Mouse (Mus musculus) intestine, postnatal 0 days (tissue): Measurements from ENCODE around the gene Dab1. TPM values are rescaled to one million over a fixed set of nuclear protein-coding genes. Genes with fewer than 3 reads are reported as not detected.

Experiments
- ATAC-seq: fragments of 200-750 bp; cut with Nextera tagmentation; 2 replicates; pipeline ENCODE4 v1.8.0; 2017; ENCODE audit warnings: mild to moderate bottlenecking, moderate TSS enrichment, moderate library complexity
- H3K27ac ChIP-seq: fragments of 300-500 bp; sonication (generic); 2 replicates; pipeline ENCODE4 v1.5.1; 2014; ENCODE audit warnings: mild to moderate bottlenecking, low read depth, low read length, moderate library complexity
- H3K27me3 ChIP-seq: fragments of 300-500 bp; sonication (generic); replicated peaks from 2 replicates; pipeline ENCODE4 v1.6.1; 2014; ENCODE audit warnings: low read length, mixed read lengths; ENCODE audit not compliant: control insufficient read depth, insufficient read depth
- H3K36me3 ChIP-seq: fragments of 300-500 bp; sonication (generic); 2 replicates; pipeline ENCODE4 v1.6.1; 2014; ENCODE audit warnings: mild to moderate bottlenecking, moderate library complexity; ENCODE audit not compliant: control insufficient read depth, insufficient read depth
- H3K4me1 ChIP-seq: fragments of 300-500 bp; sonication (generic); replicated peaks from 2 replicates; pipeline ENCODE4 v1.6.1; 2014; ENCODE audit warnings: antibody characterized with exemption, low read length, mixed read lengths; ENCODE audit not compliant: control insufficient read depth, insufficient read depth
- H3K4me2 ChIP-seq: fragments of 300-500 bp; sonication (generic); replicated peaks from 2 replicates; pipeline ENCODE4 v1.6.1; 2014; ENCODE audit warnings: low read depth, mild to moderate bottlenecking, moderate library complexity
- H3K4me3 ChIP-seq: fragments of 300-500 bp; sonication (generic); 2 replicates; pipeline ENCODE4 v1.5.1; 2014; ENCODE audit warnings: low read depth, low read length
- H3K9ac ChIP-seq: fragments of 300-500 bp; sonication (generic); 2 replicates; pipeline ENCODE4 v1.6.1; 2014; ENCODE audit warnings: mild to moderate bottlenecking, low read depth, low read length
- H3K9me3 ChIP-seq: fragments of 300-500 bp; sonication (generic); 2 replicates; pipeline ENCODE4 v1.6.1; 2016; ENCODE audit warnings: mixed run types; ENCODE audit not compliant: control insufficient read depth
- CTCF ChIP-seq: sonication (generic); IDR thresholded peaks from 2 replicates; pipeline ENCODE4 v1.5.1; 2016; ENCODE audit warnings: low read depth, mild to moderate bottlenecking, control low read depth, antibody characterized with exemption, moderate library complexity
- WGBS: fragments of 180-500 bp; shearing (Covaris S2); extraction: QIAGEN DNeasy Blood & Tissue Kit; methylation state at CpG from one replicate; pipeline ENCODE4 v1.1.7; 2014; 5-methylcytosine and 5-hydroxymethylcytosine counted together
- polyA plus RNA-seq: library from polyadenylated mRNA; unstranded; fragments of >200 nt; fragmentation: Nextera tagmentation; extraction: Ambion mirVana; gene quantifications from 2 replicates; pipeline ENCODE4 v1.2.1, GENCODE M21; 2015

The Dab1 gene
- polyA plus RNA-seq, 1 experiment from 2014 or later, result 61.3 TPM

DNA sequence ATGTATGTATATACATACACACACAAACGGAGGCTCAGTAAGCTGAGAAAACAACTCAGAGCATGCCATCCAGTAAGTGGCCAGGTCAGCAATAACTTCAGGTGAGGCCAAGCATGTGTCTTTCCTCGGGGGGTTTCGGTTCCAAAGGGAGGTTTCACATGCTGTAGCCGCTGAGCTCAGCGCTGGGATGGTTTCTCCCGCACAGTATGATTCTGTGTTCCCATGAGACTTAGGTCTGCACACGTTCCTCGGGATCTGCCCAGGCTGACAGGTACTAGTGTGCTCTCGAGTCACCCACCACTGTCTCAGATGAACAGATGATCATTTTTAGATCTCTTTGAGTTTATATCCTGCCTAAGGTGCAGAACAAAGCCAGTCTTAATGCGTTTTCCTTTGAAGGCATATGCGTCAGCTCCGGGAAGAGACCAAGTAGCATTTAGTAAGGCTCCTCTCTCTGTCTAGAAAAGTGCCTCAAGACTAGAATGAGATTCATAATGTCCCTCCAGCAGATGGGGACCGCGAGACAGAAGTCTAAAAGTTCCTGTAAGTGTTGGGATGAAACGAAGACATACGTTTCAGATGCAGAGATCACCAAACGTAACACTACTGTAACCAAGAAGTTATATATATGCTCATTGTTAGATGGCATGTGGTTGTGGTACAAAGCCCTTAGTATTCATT, 932.4 kb downstream of the Dab1 start:
- Histone ChIP-seq H3K9me3 (no peaks in the 10 kb centered on the region), H3K36me3 (no peaks in the 10 kb centered on the region), H3K4me1 (no peaks in the 10 kb centered on the region), H3K27ac (no peak overlapping the region), H3K4me3 (no peak overlapping the region), H3K4me2 (no peak overlapping the region), H3K9ac (no peak overlapping the region), H3K27me3 (no peaks in the 10 kb centered on the region)
- no peak for TF ChIP-seq CTCF
- no peak for ATAC-seq
- 91% methylated on average over 17 of the region's 17 CpGs for WGBS

DNA sequence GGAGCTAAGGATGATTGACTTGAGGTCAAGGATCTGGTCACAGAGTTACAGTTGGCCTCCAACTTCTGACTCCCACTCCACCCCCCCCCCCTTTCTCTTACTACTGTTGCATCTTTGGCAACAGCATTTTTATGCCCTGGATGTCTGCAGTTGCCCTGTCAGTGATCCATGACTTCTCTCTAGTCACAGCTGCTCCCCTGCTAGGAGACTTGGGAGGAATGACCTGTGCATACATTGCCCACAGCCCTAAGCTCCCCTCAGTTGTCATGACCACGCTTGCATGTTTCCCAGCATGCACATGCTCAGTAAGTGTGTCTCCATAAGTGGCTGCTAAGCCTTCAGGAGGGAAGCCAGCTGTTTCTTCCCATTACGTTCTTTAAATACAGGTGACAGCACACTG, 936.2 kb downstream of the Dab1 start:
- Histone ChIP-seq H3K27ac (no peak overlapping the region), H3K4me3 (no peak overlapping the region), H3K4me1 (no peaks in the 10 kb centered on the region), H3K27me3 (no peaks in the 10 kb centered on the region), H3K4me2 (no peak overlapping the region), H3K36me3 (no peaks in the 10 kb centered on the region), H3K9ac (no peak overlapping the region), H3K9me3 (no peaks in the 10 kb centered on the region)
- no peak for TF ChIP-seq CTCF
- no peak for ATAC-seq
- 51% methylated on average over 2 of the region's 2 CpGs for WGBS

DNA sequence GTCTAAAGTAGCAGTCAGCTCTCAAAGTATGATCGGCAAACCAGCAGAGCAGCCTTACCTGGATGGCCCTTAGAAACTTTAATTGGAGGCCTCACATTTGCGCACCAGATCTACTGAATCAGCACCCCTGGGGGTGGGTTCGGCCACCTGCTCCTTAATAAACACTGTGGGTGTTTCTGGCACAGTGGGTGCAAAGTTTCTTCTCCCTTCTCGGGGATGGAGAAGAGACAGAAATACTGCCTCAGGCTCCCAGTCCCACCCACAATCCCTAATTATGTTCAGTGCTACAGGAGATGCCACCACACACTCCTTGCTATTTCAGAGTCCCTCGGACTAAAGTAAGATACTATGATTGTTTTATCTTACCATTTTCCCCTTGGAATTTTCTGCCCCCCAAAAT, 944.4 kb downstream of the Dab1 start:
- ATAC-seq, result no peak
- 73% methylated on average over 5 of the region's 5 CpGs for WGBS

DNA sequence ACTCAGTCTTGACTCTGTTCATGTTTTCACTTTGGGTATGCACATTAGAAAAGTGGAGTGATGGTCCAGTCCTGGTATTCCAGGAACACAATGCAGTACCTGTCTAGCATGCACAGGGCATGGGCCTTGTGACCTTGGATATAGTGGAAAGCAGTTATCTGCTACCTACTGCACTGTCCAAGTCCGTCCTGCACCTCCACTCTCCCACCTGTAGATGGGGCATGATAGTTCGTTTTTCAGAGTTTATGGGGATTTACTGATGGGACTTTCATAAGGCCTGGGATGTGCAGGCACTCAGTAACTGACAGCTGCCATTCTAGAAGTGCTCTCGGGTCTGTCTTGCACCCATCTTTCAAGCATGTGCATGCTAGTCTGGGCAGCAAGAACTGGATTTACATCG, 951.4 kb downstream of the Dab1 start:
- no peak overlapping the region for H3K4me2 ChIP-seq
- H3K9me3 ChIP-seq, result no peaks in the 10 kb centered on the region
- no peaks in the 10 kb centered on the region for H3K36me3 ChIP-seq
- 71% methylated on average over 4 of the region's 4 CpGs for WGBS
- H3K9ac ChIP-seq, result no peak overlapping the region
- no peak for ATAC-seq
- no peak overlapping the region for H3K4me3 ChIP-seq
- H3K4me1 ChIP-seq, result no peaks in the 10 kb centered on the region
- H3K27me3 ChIP-seq, result no peaks in the 10 kb centered on the region
- H3K27ac ChIP-seq, result no peak overlapping the region
- peak; percentile 52 for TF ChIP-seq CTCF

More for the DNA sequence above, 944.4 kb downstream of the Dab1 start:
- no peak for TF ChIP-seq CTCF
- no peak overlapping the region for H3K9ac ChIP-seq
- no peaks in the 10 kb centered on the region for H3K9me3 ChIP-seq
- no peak overlapping the region for H3K27ac ChIP-seq
- no peaks in the 10 kb centered on the region for H3K36me3 ChIP-seq
- H3K4me3 ChIP-seq, result no peak overlapping the region
- no peaks in the 10 kb centered on the region for H3K27me3 ChIP-seq
- H3K4me1 ChIP-seq, result no peaks in the 10 kb centered on the region
- H3K4me2 ChIP-seq, result no peak overlapping the region

DNA sequence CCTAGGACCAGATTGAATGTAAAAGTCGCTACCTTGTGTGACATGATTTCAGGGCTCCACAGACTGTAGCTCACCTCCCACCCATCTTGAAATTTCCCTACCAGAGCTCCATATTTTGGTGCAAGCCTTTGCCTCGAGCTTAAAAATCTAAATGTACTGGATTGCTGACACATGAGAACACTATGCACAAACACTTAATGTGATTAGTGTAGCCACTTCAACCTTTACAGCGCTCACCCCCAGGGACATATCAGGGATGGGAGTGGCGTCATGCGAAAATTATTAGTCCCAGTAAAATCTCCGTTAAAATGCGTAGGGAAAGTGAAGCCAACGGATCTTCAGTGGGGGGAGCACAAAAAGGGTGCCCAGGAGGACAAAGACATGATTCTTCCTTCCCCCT, 953.3 kb downstream of the Dab1 start:
- 79% methylated on average over 8 of the region's 8 CpGs for WGBS
- Histone ChIP-seq H3K4me3 (no peak overlapping the region), H3K9me3 (no peaks in the 10 kb centered on the region), H3K9ac (no peak overlapping the region), H3K36me3 (no peaks in the 10 kb centered on the region), H3K4me1 (no peaks in the 10 kb centered on the region), H3K4me2 (no peak overlapping the region), H3K27me3 (no peaks in the 10 kb centered on the region), H3K27ac (no peak overlapping the region)
- ATAC-seq, result no peak
- no peak for TF ChIP-seq CTCF

DNA sequence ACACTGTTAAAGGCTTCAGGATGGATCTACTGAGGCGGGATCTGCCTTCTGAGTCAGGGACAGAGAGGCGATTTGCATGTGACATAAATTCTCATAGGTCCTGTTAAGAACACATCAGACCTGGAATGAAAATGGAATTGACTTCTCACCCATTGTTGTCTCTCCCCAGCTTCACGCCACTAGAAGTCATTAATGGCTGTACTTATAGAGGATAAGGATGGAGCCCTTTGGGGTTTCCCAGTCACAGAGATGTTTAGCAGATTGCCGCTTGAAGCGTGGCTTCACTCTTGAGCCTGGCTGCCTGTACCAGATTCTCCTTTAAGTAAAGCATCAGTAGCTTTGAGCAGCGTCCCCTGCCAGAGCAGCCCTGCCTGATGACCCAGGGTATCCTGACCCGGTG, 954.3 kb downstream of the Dab1 start:
- no peak overlapping the region for H3K4me3 ChIP-seq
- H3K9me3 ChIP-seq, result no peaks in the 10 kb centered on the region
- WGBS, result 78% methylated on average over 7 of the region's 7 CpGs
- no peak overlapping the region for H3K9ac ChIP-seq
- H3K4me1 ChIP-seq, result no peaks in the 10 kb centered on the region
- no peak for ATAC-seq
- TF ChIP-seq CTCF, result no peak
- no peak overlapping the region for H3K27ac ChIP-seq
- H3K27me3 ChIP-seq, result no peaks in the 10 kb centered on the region
- no peaks in the 10 kb centered on the region for H3K36me3 ChIP-seq
- H3K4me2 ChIP-seq, result no peak overlapping the region

DNA sequence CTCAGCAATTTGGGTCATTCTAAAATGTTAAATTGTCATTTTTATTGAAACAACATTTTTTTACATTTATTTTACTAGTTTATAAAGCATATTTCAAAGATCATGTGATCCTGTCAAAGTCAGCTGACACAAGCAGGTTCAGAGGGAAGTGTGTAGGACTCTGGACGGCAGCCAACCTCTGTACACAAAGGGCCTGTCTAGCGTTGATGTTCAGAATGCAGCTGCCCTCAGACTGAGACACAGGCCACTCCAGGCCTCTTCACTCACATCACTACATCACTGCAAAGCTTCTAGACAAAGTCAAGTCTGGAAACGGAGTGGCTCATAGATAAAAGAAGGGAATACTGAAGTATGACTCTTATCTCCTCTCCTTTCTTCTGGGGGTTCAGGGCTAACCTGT, 959.2 kb downstream of the Dab1 start:
- 15% methylated on average over 3 of the region's 3 CpGs for WGBS
- ATAC-seq, result no peak; the same call in 1 of the 2 replicates

More for the DNA sequence above, 959.2 kb downstream of the Dab1 start:
- Histone ChIP-seq H3K27ac (no peak overlapping the region), H3K4me2 (no peak overlapping the region), H3K9ac (no peak overlapping the region), H3K36me3 (no peaks in the 10 kb centered on the region), H3K4me1 (no peaks in the 10 kb centered on the region), H3K9me3 (no peaks in the 10 kb centered on the region), H3K4me3 (no peak overlapping the region), H3K27me3 (no peaks in the 10 kb centered on the region)
- no peak for TF ChIP-seq CTCF
